Mouse (Mus musculus) liver, embryonic 14.5 days (tissue): Measurements from ENCODE around the gene Cdrt4. TPM values are rescaled to one million over a fixed set of nuclear protein-coding genes. Genes with fewer than 3 reads are reported as not detected.

Source experiments
- ATAC-seq: fragments of 200-750 bp; cut with Nextera tagmentation; 2 replicates; pipeline ENCODE4 v1.8.0; 2017; ENCODE audit warnings: moderate number of reproducible peaks, mild to moderate bottlenecking, moderate library complexity; ENCODE audit not compliant: insufficient read depth
- DNase-seq, 3 experiments: peaks; one replicate each; pipeline ENCODE4 v3.0.0-alpha.2; 2012 to 2013; ENCODE audit warnings: low read depth in 3 of 3, low spot score in 3 of 3
- H3K27ac ChIP-seq: fragments of 300-500 bp; sonication (generic); 2 replicates; pipeline ENCODE4 v1.5.1; 2014; ENCODE audit warnings: moderate library complexity, mild to moderate bottlenecking, control low read depth, inconsistent platforms
- H3K27me3 ChIP-seq: fragments of 300-500 bp; sonication (generic); 2 replicates; pipeline ENCODE4 v1.6.1; 2014; ENCODE audit warnings: mild to moderate bottlenecking, low read length, moderate library complexity; ENCODE audit not compliant: control insufficient read depth, insufficient read depth
- H3K36me3 ChIP-seq: fragments of 300-500 bp; sonication (generic); replicated peaks from 2 replicates; pipeline ENCODE4 v1.6.1; 2014; ENCODE audit warnings: low read depth; ENCODE audit not compliant: control insufficient read depth, insufficient read depth
- H3K4me1 ChIP-seq, 2 experiments: fragments of 200-500 bp in 1 of 2; fragments of 300-500 bp in 1 of 2; sonication (generic) in 1 of 2; replicated peaks; 2 replicates each; pipeline ENCODE4 v1.6.1; 2012 to 2014; ENCODE audit warnings: antibody characterized with exemption in 1 of 2, inconsistent platforms in 1 of 2, low read length in 1 of 2; ENCODE audit not compliant: control insufficient read depth in 2 of 2, insufficient read depth in 2 of 2
- H3K4me2 ChIP-seq: fragments of 300-500 bp; sonication (generic); 2 replicates; pipeline ENCODE4 v1.6.1; 2014; ENCODE audit warnings: low read depth, mild to moderate bottlenecking, control low read depth, moderate library complexity
- H3K4me3 ChIP-seq, 2 experiments: fragments of 200-500 bp in 1 of 2; fragments of 300-500 bp in 1 of 2; sonication (generic) in 1 of 2; 2 replicates each; pipeline ENCODE4 v1.5.1; 2012 to 2014; ENCODE audit warnings: low read depth in 2 of 2, low read length in 2 of 2, mild to moderate bottlenecking in 2 of 2, control low read depth in 1 of 2, inconsistent platforms in 1 of 2, moderate library complexity in 1 of 2; ENCODE audit not compliant: insufficient read depth in 1 of 2
- H3K9ac ChIP-seq: fragments of 300-500 bp; sonication (generic); replicated peaks from 2 replicates; pipeline ENCODE4 v1.6.1; 2014; ENCODE audit warnings: mild to moderate bottlenecking, control low read depth, moderate library complexity
- H3K9me3 ChIP-seq: fragments of 300-500 bp; sonication (generic); 2 replicates; pipeline ENCODE4 v1.6.1; 2016; ENCODE audit warnings: low read length, mixed read lengths; ENCODE audit not compliant: control insufficient read depth
- CTCF ChIP-seq: IDR thresholded peaks from 2 replicates; pipeline ENCODE4 v1.5.1; 2016; ENCODE audit warnings: antibody characterized with exemption, low read depth, control low read depth
- EP300 ChIP-seq: IDR thresholded peaks from 2 replicates; pipeline ENCODE4 v1.6.1; 2016; ENCODE audit warnings: antibody characterized with exemption, low read depth
- WGBS: fragments of 180-500 bp; shearing (Covaris S2); extraction: QIAGEN DNeasy Blood & Tissue Kit; methylation state at CpG from one replicate; pipeline ENCODE4 v1.1.7; 2014; ENCODE audit not compliant: insufficient replicate concordance; 5-methylcytosine and 5-hydroxymethylcytosine counted together
- polyA plus RNA-seq, 2 experiments: library from polyadenylated mRNA; depleted of rRNA in 1 of 2; stranded (reverse) in 1 of 2; unstranded in 1 of 2; fragments of >200 nt; fragmentation: Nextera tagmentation in 1 of 2; extraction: Ambion mirVana in 1 of 2; gene quantifications; 2 replicates each; pipeline versions ENCODE4 v1.2.1 to v1.2.3; 2012 to 2014

The Cdrt4 gene
- polyA plus RNA-seq, 2 experiments = not detected

GRCm38 (mm10) chr11:62931141-62931540 lies 19.9 kb upstream of the Cdrt4 start:
- no peaks in the 10 kb centered on the region for H3K27me3 ChIP-seq

GRCm38 (mm10) chr11:62933099-62933498 lies 17.9 kb upstream of the Cdrt4 start:
- no peak overlapping the region for H3K27ac ChIP-seq
- ATAC-seq = no peak
- WGBS = 74% methylated on average over 9 of the region's 9 CpGs

More at GRCm38 (mm10) chr11:62931141-62931540, 19.9 kb upstream of the Cdrt4 start:
- DNase-seq (no peak), ATAC-seq (no peak)
- Histone ChIP-seq H3K9ac (no peak overlapping the region), H3K4me3 (no peak overlapping the region), H3K4me1 (peaks cover 0 to 16% of the 10 kb centered on the region in 2 experiments; a peak in 3 of 4 replicates), H3K9me3 (no peaks in the 10 kb centered on the region), H3K36me3 (no peaks in the 10 kb centered on the region), H3K4me2 (no peak overlapping the region), H3K27ac (no peak overlapping the region)
- TF ChIP-seq EP300 (no peak), CTCF (no peak)
- 66% methylated on average over 5 of the region's 5 CpGs for WGBS

DNA sequence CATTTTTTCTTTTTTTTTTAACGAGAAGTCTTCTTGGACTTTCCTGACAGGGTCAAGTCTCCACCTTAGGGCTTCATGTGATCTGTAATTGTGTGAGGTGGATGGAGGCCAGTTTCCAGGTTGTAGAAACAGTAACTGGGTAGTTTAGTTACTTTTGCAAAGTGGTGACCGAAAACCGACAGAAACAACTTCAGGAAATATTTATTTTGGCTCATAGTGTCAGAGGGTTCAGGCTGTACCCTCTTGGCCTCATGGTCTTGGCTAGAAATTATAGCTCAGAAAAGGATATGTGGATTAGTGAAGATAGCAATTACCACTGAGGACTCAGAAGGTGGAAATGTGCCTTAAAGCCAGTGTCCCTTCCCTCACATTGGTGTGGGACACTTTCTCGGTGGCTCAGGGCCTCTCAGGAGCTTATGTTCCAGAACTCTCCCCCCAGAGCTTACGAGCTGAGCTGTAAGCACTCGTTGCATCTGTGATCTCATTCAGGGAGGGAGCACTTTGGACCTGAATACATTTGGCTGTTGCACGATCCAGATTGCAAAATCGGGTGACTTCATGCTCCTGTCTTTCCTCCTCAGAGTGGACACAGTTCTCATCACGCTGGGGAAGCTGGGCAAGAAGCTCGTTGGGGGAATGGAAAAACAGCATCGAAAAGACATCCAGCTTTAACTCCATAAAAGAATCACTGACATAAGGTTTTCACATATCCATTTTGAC lies 16.0 kb upstream of the Cdrt4 start:
- Histone ChIP-seq H3K4me2 (no peak overlapping the region), H3K27me3 (no peaks in the 10 kb centered on the region), H3K9me3 (no peaks in the 10 kb centered on the region), H3K9ac (no peak overlapping the region), H3K4me3 (no peak overlapping the region), H3K27ac (no peak overlapping the region), H3K4me1 (peaks cover 0 to 9% of the 10 kb centered on the region in 2 experiments; a peak in 3 of 4 replicates), H3K36me3 (no peaks in the 10 kb centered on the region)
- DNase-seq (no peak), ATAC-seq (no peak)
- 59% methylated on average over 11 of the region's 11 CpGs for WGBS
- TF ChIP-seq EP300 = no peak
- TF ChIP-seq CTCF = no peak

More at GRCm38 (mm10) chr11:62933099-62933498, 17.9 kb upstream of the Cdrt4 start:
- H3K27me3 ChIP-seq = no peaks in the 10 kb centered on the region
- H3K9ac ChIP-seq = no peak overlapping the region
- H3K4me3 ChIP-seq = no peak overlapping the region
- TF ChIP-seq CTCF (no peak; the same call in 1 of the 2 replicates), EP300 (no peak)
- no peak for DNase-seq
- no peak overlapping the region for H3K4me2 ChIP-seq
- H3K4me1 ChIP-seq = peaks cover 0 to 16% of the 10 kb centered on the region in 2 experiments; a peak in 3 of 4 replicates
- no peaks in the 10 kb centered on the region for H3K9me3 ChIP-seq
- no peaks in the 10 kb centered on the region for H3K36me3 ChIP-seq

- H3K4me2 ChIP-seq = no peak overlapping the region
- TF ChIP-seq CTCF (no peak), EP300 (no peak)
- ATAC-seq (no peak), DNase-seq (no peak)
- no peaks in the 10 kb centered on the region for H3K4me1 ChIP-seq
- H3K9ac ChIP-seq = no peak overlapping the region
- no peaks in the 10 kb centered on the region for H3K27me3 ChIP-seq
- no peak overlapping the region for H3K27ac ChIP-seq
- H3K36me3 ChIP-seq = no peaks in the 10 kb centered on the region
- no peaks in the 10 kb centered on the region for H3K9me3 ChIP-seq
- WGBS = 29% methylated on average over 6 of the region's 6 CpGs
- H3K4me3 ChIP-seq = no peak overlapping the region
These were observed 13.0 kb upstream of the Cdrt4 start for GRCm38 (mm10) chr11:62937986-62938385.

DNA sequence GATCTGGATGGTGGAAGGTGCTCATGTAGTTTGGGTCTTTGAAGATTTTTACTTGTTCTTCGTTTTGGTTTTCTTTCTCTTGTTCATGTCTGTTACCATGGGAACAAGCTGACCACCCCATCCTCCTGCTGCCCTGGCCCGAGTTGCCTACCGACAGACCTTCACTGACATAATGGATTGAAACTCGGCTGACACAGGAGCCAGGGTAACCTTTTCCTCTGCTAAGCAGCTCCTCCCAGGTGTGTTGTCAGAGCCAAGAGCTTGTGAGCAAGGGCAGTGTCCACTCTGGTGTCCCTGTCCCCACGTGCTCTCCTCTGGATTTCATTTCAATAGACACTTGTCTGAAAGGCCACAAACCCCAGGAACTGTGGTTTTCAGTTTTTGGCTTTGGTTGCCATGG lies 12.1 kb upstream of the Cdrt4 start:
- Histone ChIP-seq H3K27ac (no peak overlapping the region), H3K36me3 (no peaks in the 10 kb centered on the region), H3K4me3 (no peak overlapping the region), H3K27me3 (no peaks in the 10 kb centered on the region), H3K9me3 (no peaks in the 10 kb centered on the region), H3K4me1 (no peaks in the 10 kb centered on the region), H3K4me2 (no peak overlapping the region), H3K9ac (no peak overlapping the region)
- ATAC-seq (no peak), DNase-seq (no peak)
- TF ChIP-seq EP300 (no peak), CTCF (no peak)
- WGBS = 53% methylated on average over 5 of the region's 5 CpGs
